Mouse (Mus musculus) forebrain, embryonic 16.5 days (tissue): Measurements from ENCODE around the gene Tbx21. TPM values are rescaled to one million over a fixed set of nuclear protein-coding genes. Genes with fewer than 3 reads are reported as not detected.
A peak's percentile ranks its signal among the peaks of the same experiment; 100 is the strongest.

Experiments
- ATAC-seq: fragments of 200-750 bp; cut with Nextera tagmentation; 2 replicates; pipeline ENCODE4 v1.8.0; 2017; ENCODE audit warnings: mild to moderate bottlenecking, moderate library complexity
- H3K27ac ChIP-seq: fragments of 300-500 bp; sonication (generic); 2 replicates; pipeline ENCODE4 v1.5.1; 2014; ENCODE audit warnings: low read length, control low read depth
- H3K27me3 ChIP-seq: fragments of 300-500 bp; sonication (generic); replicated peaks from 2 replicates; pipeline ENCODE4 v1.6.1; 2014; ENCODE audit warnings: low read length; ENCODE audit not compliant: control insufficient read depth, insufficient read depth
- H3K36me3 ChIP-seq: fragments of 300-500 bp; sonication (generic); 2 replicates; pipeline ENCODE4 v1.6.1; 2014; ENCODE audit not compliant: control insufficient read depth, insufficient read depth
- H3K4me1 ChIP-seq: fragments of 300-500 bp; sonication (generic); replicated peaks from 2 replicates; pipeline ENCODE4 v1.6.1; 2014; ENCODE audit warnings: low read length; ENCODE audit not compliant: control insufficient read depth, insufficient read depth
- H3K4me2 ChIP-seq: fragments of 300-500 bp; sonication (generic); 2 replicates; pipeline ENCODE4 v1.6.1; 2014; ENCODE audit warnings: mild to moderate bottlenecking, low read length, control low read depth
- H3K4me3 ChIP-seq: fragments of 300-500 bp; sonication (generic); replicated peaks from 2 replicates; pipeline ENCODE4 v1.5.1; 2014; ENCODE audit warnings: mild to moderate bottlenecking, low read length, control low read depth
- H3K9ac ChIP-seq: fragments of 300-500 bp; sonication (generic); replicated peaks from 2 replicates; pipeline ENCODE4 v1.6.1; 2014; ENCODE audit warnings: low read depth, low read length, control low read depth
- H3K9me3 ChIP-seq: fragments of 300-500 bp; sonication (generic); 2 replicates; pipeline ENCODE4 v1.6.1; 2016; ENCODE audit warnings: low read length; ENCODE audit not compliant: control insufficient read depth
- WGBS: fragments of 180-500 bp; shearing (Covaris S2); extraction: QIAGEN DNeasy Blood & Tissue Kit; methylation state at CpG from one replicate; pipeline ENCODE4 v1.1.7; 2014; 5-methylcytosine and 5-hydroxymethylcytosine counted together
- polyA plus RNA-seq: library from polyadenylated mRNA; unstranded; fragments of >200 nt; fragmentation: Nextera tagmentation; extraction: Ambion mirVana; gene quantifications from 2 replicates; pipeline ENCODE4 v1.2.1, GENCODE M21; 2015

Tbx21 gene
- polyA plus RNA-seq, 1 experiment from 2014 or later: 0.38 TPM

- Histone ChIP-seq H3K27me3 (no peaks in the 10 kb centered on the region; the same call in 1 of the 2 replicates), H3K4me2 (peak overlapping the region; percentile 77), H3K9ac (peak overlapping the region; percentile 56), H3K4me1 (peaks cover 8% of the 10 kb centered on the region; the same call in 1 of the 2 replicates), H3K9me3 (no peaks in the 10 kb centered on the region), H3K36me3 (no peaks in the 10 kb centered on the region), H3K27ac (no peak overlapping the region), H3K4me3 (peak overlapping the region; percentile 45)
- peak; percentile 85 for ATAC-seq
- WGBS: 4% methylated on average over 32 of the region's 32 CpGs
Measured at GRCm38 (mm10) chr11:97126645-97127468, 11.7 kb upstream of the Tbx21 start.

DNA sequence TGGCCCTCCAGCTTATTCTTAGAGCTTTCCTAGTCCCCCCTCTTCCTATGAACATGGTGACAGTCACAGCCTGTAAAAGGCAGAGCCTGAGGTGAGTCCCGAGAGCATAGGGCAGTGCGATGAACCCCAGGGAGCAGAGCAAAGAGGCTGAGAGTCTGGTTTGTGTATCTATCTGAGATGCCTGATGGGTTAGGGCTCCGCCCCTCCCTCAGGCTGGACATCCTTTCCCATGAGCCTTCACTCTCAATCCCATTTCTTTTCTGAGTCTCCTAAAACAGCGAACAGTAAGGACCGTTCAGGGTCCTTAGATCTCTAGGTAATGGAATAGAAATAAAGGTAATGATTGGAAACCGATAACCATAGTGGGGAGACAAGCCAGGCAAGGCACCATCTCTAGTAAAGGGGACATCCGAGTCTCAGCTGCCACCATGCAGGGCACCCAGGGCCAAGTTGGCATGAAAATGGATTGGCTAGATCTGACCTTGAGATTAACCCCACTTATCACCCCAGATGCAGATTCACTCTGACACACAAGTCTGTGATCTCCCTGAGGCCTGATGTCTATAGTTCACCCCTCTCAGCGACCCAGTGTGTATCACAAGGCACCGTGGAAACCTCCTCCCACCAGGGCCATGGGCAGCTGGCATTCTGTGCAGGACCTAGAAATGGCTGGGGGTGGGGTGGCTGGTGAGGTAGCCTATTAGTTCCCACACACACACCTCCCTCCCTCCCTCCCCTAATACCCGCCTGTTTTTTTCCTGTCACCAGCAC, 9.3 kb upstream of the Tbx21 start:
- 65% methylated on average over 10 of the region's 10 CpGs for WGBS
- Histone ChIP-seq H3K9ac (no peak overlapping the region), H3K4me3 (no peak overlapping the region), H3K9me3 (no peaks in the 10 kb centered on the region), H3K36me3 (no peaks in the 10 kb centered on the region), H3K27me3 (no peaks in the 10 kb centered on the region; the same call in 1 of the 2 replicates), H3K27ac (no peak overlapping the region), H3K4me2 (no peak overlapping the region), H3K4me1 (peaks cover 8% of the 10 kb centered on the region; the same call in 1 of the 2 replicates)
- no peak for ATAC-seq

DNA sequence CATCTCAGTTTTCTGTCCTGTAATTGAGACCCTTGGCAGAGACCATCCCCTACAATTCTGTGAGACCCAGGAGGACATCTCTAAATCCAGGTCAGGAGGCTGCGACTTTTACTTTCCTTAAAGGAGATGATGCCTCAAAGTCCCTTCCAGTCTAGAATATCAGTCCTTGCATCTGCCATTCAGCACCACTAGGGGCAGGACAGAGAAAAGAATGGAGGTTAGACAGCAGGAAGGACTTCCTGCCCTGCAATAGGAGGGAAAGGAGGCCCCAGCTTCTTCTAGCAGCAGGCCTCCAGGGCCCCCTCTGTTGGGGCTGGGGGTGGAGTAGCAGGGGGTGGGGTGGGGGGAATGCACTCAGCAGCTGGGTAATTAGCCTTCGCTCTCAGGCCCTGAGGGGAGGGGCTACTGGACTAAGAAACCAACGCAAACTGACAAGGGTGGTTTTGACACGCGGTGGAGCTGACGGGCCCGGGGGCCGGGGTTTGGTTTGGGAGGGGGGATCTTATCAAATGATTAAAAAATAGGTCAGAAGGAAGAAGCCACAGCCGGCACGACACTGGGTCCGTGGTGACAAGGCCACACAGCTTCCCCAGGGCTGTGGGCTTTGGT, 8.3 kb upstream of the Tbx21 start:
- H3K9me3 ChIP-seq: no peaks in the 10 kb centered on the region
- no peak overlapping the region for H3K9ac ChIP-seq
- H3K4me1 ChIP-seq: peaks cover 8% of the 10 kb centered on the region; the same call in 1 of the 2 replicates
- no peak overlapping the region for H3K4me2 ChIP-seq
- H3K27ac ChIP-seq: no peak overlapping the region
- H3K4me3 ChIP-seq: no peak overlapping the region
- peaks cover 5% of the 10 kb centered on the region; the same call in 1 of the 2 replicates for H3K27me3 ChIP-seq
- no peaks in the 10 kb centered on the region for H3K36me3 ChIP-seq
- 11% methylated on average over 11 of the region's 11 CpGs for WGBS
- no peak for ATAC-seq

- H3K4me1 ChIP-seq: peaks cover under 1% of the 10 kb centered on the region; the same call in 1 of the 2 replicates
- H3K4me3 ChIP-seq: no peak overlapping the region
- H3K9me3 ChIP-seq: no peaks in the 10 kb centered on the region
- H3K27ac ChIP-seq: no peak overlapping the region
- ATAC-seq: no peak
- H3K27me3 ChIP-seq: peaks cover 18% of the 10 kb centered on the region
- H3K4me2 ChIP-seq: no peak overlapping the region
- H3K36me3 ChIP-seq: no peaks in the 10 kb centered on the region
- H3K9ac ChIP-seq: no peak overlapping the region
- 57% methylated on average over 3 of the region's 3 CpGs for WGBS
Measured at GRCm38 (mm10) chr11:97120641-97121040, 5.5 kb upstream of the Tbx21 start.

DNA sequence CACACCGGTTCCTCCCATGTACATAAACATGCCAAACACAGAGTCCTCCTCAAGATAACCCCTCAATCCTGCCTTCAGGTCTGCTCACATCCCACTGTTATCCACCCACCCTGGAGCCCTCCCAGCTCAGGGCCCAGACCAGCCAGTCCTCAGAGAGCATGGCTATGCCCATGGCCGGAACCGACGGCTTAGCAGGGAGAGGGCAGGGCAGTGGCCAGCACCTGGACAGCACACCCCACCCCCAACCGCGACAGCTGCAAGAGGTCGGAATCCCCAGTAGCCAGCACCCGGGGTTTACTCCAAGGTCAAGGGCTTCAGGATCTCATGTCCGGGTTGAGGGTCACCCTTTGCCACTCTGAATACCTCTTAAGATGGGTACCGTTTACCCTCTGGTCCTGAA, 5.1 kb upstream of the Tbx21 start:
- Histone ChIP-seq H3K27me3 (peaks cover 23% of the 10 kb centered on the region), H3K4me3 (no peak overlapping the region), H3K4me1 (peaks cover 5% of the 10 kb centered on the region), H3K36me3 (no peaks in the 10 kb centered on the region), H3K4me2 (no peak overlapping the region), H3K9me3 (no peaks in the 10 kb centered on the region), H3K9ac (no peak overlapping the region), H3K27ac (no peak overlapping the region)
- 60% methylated on average over 10 of the region's 10 CpGs for WGBS
- no peak for ATAC-seq

DNA sequence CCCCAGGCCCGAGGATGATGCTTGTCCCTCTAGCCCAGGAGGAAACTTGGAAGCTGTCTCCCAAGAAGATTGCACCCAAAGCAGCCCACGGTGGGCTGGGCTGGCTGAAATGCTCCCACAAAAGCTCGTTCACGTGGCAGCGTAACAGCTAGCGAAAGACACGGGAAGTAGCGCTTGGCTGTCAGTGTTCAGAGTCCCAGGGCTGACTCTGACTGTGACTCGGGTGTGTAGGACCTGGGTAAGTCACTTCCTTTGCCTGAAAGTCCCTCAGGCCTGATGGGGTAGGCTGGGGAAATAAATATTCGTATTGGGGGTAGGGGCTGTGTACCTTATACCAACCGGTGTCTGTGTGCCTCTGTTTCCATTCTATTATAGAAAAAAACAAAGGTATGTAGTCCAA, 666 bp upstream of the Tbx21 start:
- H3K4me2 ChIP-seq: no peak overlapping the region
- no peaks in the 10 kb centered on the region for H3K36me3 ChIP-seq

DNA sequence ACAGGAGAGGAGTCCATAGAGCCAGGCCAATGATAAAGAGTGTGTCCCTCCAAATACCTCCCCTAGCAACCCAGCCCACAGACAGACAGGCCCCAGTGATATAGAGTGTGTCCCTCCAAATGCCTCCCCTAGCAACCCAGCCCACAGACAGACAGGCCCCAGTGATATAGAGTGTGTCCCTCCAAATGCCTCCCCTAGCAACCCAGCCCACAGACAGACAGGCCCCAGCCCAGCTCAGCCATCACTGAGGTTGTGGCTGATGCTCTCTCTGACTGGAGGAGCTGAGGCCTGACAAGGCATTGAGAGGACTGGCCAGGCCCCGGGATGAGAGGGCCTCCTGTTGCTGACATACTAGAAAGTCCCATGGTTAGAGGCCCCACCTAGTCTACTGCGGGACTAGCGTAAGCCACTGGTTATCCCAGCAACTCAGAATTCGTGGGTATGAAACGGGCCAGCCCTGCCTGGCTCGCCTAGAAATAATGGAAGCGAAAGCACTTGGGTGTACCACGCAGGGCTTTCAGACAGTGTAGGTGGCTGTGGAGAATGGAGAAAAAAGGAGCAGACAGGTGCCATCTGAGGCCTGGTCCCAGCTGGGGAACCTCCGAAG, 2.5 kb downstream of the Tbx21 start:
- 81% methylated on average over 9 of the region's 9 CpGs for WGBS
- Histone ChIP-seq H3K4me3 (no peak overlapping the region), H3K36me3 (no peaks in the 10 kb centered on the region), H3K9me3 (no peaks in the 10 kb centered on the region), H3K27ac (no peak overlapping the region), H3K9ac (no peak overlapping the region), H3K4me1 (peaks cover 16% of the 10 kb centered on the region), H3K27me3 (peaks cover 43% of the 10 kb centered on the region), H3K4me2 (no peak overlapping the region)
- no peak for ATAC-seq

More for the DNA sequence above, 666 bp upstream of the Tbx21 start:
- no peak for ATAC-seq
- Histone ChIP-seq H3K9me3 (no peaks in the 10 kb centered on the region), H3K4me1 (peaks cover 16% of the 10 kb centered on the region), H3K9ac (no peak overlapping the region), H3K27me3 (peaks cover 48% of the 10 kb centered on the region), H3K27ac (no peak overlapping the region), H3K4me3 (no peak overlapping the region)
- WGBS: 9% methylated on average over 11 of the region's 11 CpGs

- no peak for ATAC-seq
Measured at GRCm38 (mm10) chr11:97108976-97109375, 6.2 kb downstream of the Tbx21 start.

GRCm38 (mm10) chr11:97104091-97104483, 11.0 kb downstream of the Tbx21 start:
- Histone ChIP-seq H3K9me3 (no peaks in the 10 kb centered on the region), H3K4me1 (no peaks in the 10 kb centered on the region), H3K4me3 (no peak overlapping the region), H3K27ac (no peak overlapping the region), H3K4me2 (no peak overlapping the region), H3K36me3 (no peaks in the 10 kb centered on the region), H3K9ac (no peak overlapping the region), H3K27me3 (no peaks in the 10 kb centered on the region)
- WGBS: 96% methylated on average over 9 of the region's 9 CpGs
- ATAC-seq: no peak

More at GRCm38 (mm10) chr11:97108976-97109375, 6.2 kb downstream of the Tbx21 start:
- Histone ChIP-seq H3K9me3 (no peaks in the 10 kb centered on the region), H3K4me2 (no peak overlapping the region), H3K27me3 (peaks cover 13% of the 10 kb centered on the region), H3K36me3 (no peaks in the 10 kb centered on the region), H3K9ac (no peak overlapping the region), H3K27ac (no peak overlapping the region), H3K4me1 (no peaks in the 10 kb centered on the region), H3K4me3 (no peak overlapping the region)
- WGBS: 54% methylated on average over 16 of the region's 16 CpGs
